Mouse (Mus musculus) ES-Bruce4 (cell line): ENCODE measurements around the gene Gatad2a.

Experiments used
- CTCF ChIP-seq: IDR thresholded peaks from one replicate; pipeline ENCODE4 v1.8.1; 2011; ENCODE audit warnings: low read depth, low read length
- EP300 ChIP-seq: IDR thresholded peaks from 2 replicates; pipeline ENCODE4 v1.6.1; 2011; ENCODE audit warnings: low read depth, low read length; ENCODE audit not compliant: insufficient read depth
- POLR2A ChIP-seq: IDR thresholded peaks from one replicate; pipeline ENCODE4 v1.8.1; 2011; ENCODE audit warnings: low read length; ENCODE audit not compliant: insufficient read depth

DNA sequence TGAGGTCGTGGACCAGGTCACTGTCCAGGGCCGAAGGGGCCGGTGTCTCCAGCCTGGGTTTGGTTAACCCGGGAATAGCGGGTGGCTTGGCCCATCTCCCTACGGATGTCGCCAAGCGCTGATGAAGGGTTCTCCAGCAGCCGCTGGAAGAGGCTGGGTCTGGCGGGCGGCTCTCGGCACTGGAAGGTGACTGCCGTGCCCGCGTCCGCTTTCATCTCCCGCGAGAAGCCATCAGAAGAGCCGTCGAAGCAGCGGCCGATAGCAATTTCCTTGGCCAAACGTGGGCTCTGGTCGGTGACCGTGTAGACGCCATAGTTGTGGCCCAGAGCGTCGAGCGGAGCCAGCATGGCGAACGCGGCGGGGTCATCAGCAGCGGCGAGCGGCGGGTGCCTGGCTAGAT lies 115.3 kb downstream of the Gatad2a start:
- TF ChIP-seq CTCF (no peak), POLR2A (no peak), EP300 (no peak)
